Mouse (Mus musculus) forebrain, embryonic 15.5 days (tissue): ENCODE results near the gene Cpeb2. TPM values are rescaled to one million over a fixed set of nuclear protein-coding genes. Genes with fewer than 3 reads are reported as not detected.
A peak's percentile ranks its signal among the peaks of the same experiment; 100 is the strongest.

Source experiments
- ATAC-seq: fragments of 200-750 bp; cut with Nextera tagmentation; replicated peaks from 2 replicates; pipeline ENCODE4 v1.8.0; 2017; ENCODE audit warnings: mild to moderate bottlenecking, moderate TSS enrichment, moderate library complexity
- H3K27ac ChIP-seq: fragments of 300-500 bp; sonication (generic); replicated peaks from 2 replicates; pipeline ENCODE4 v1.5.1; 2015; ENCODE audit warnings: mild to moderate bottlenecking, inconsistent platforms
- H3K27me3 ChIP-seq: fragments of 300-500 bp; sonication (generic); 2 replicates; pipeline ENCODE4 v1.6.1; 2015; ENCODE audit warnings: inconsistent platforms
- H3K36me3 ChIP-seq: fragments of 300-500 bp; sonication (generic); 2 replicates; pipeline ENCODE4 v1.6.1; 2015; ENCODE audit warnings: mild to moderate bottlenecking, inconsistent platforms
- H3K4me1 ChIP-seq: fragments of 300-500 bp; sonication (generic); 2 replicates; pipeline ENCODE4 v1.6.1; 2015; ENCODE audit warnings: inconsistent platforms
- H3K4me2 ChIP-seq: fragments of 300-500 bp; sonication (generic); replicated peaks from 2 replicates; pipeline ENCODE4 v1.6.1; 2015; ENCODE audit warnings: mild to moderate bottlenecking, inconsistent platforms
- H3K4me3 ChIP-seq: fragments of 300-500 bp; sonication (generic); 2 replicates; pipeline ENCODE4 v1.5.1; 2015; ENCODE audit warnings: mild to moderate bottlenecking, inconsistent platforms
- H3K9ac ChIP-seq: fragments of 300-500 bp; sonication (generic); replicated peaks from 2 replicates; pipeline ENCODE4 v1.6.1; 2015; ENCODE audit warnings: mild to moderate bottlenecking, inconsistent platforms
- H3K9me3 ChIP-seq: fragments of 300-500 bp; sonication (generic); 2 replicates; pipeline ENCODE4 v1.6.1; 2016; ENCODE audit warnings: inconsistent platforms
- WGBS: fragments of 180-500 bp; shearing (Covaris S2); methylation state at CpG from one replicate; pipeline ENCODE4 v1.1.7; 2015; ENCODE audit warnings: mixed read lengths; 5-methylcytosine and 5-hydroxymethylcytosine counted together
- polyA plus RNA-seq: library from polyadenylated mRNA; unstranded; fragments of >200 nt; fragmentation: Nextera tagmentation; extraction: Ambion mirVana; gene quantifications from 2 replicates; pipeline ENCODE4 v1.2.1, GENCODE M21; 2015

Cpeb2 gene
- polyA plus RNA-seq, 1 experiment from 2014 or later = 7.3 TPM

GRCm38 (mm10) chr5:43246236-43246635 is 13.3 kb downstream of the Cpeb2 start:
- WGBS = 84% methylated on average over 8 of the region's 8 CpGs

GRCm38 (mm10) chr5:43246954-43247353 is 14.0 kb downstream of the Cpeb2 start:
- no peaks in the 10 kb centered on the region for H3K9me3 ChIP-seq
- no peak overlapping the region for H3K4me3 ChIP-seq
- WGBS = 81% methylated on average over 6 of the region's 6 CpGs
- H3K27ac ChIP-seq = no peak overlapping the region
- no peak overlapping the region for H3K4me2 ChIP-seq
- H3K27me3 ChIP-seq = no peaks in the 10 kb centered on the region
- H3K9ac ChIP-seq = no peak overlapping the region
- no peak for ATAC-seq
- H3K36me3 ChIP-seq = 0 out of 2 replicates have a peak, but pooled peaks cover 4% of the 10 kb centered on the region
- H3K4me1 ChIP-seq = no peaks in the 10 kb centered on the region

More at GRCm38 (mm10) chr5:43246236-43246635, 13.3 kb downstream of the Cpeb2 start:
- Histone ChIP-seq H3K4me1 (no peaks in the 10 kb centered on the region), H3K4me3 (no peak overlapping the region), H3K9me3 (no peaks in the 10 kb centered on the region), H3K27ac (no peak overlapping the region), H3K36me3 (0 out of 2 replicates have a peak, but pooled peaks cover 4% of the 10 kb centered on the region), H3K9ac (no peak overlapping the region), H3K4me2 (no peak overlapping the region), H3K27me3 (no peaks in the 10 kb centered on the region)
- ATAC-seq = 0 out of 2 replicates have a peak, but pooled peaks have one; percentile 26

- no peak for ATAC-seq
- no peaks in the 10 kb centered on the region for H3K9me3 ChIP-seq
Observed at GRCm38 (mm10) chr5:43248001-43248430, 15.0 kb downstream of the Cpeb2 start.

GRCm38 (mm10) chr5:43257490-43257889 is 24.5 kb downstream of the Cpeb2 start:
- ATAC-seq = no peak
- no peaks in the 10 kb centered on the region for H3K36me3 ChIP-seq
- 91% methylated on average over 2 of the region's 2 CpGs for WGBS
- H3K4me1 ChIP-seq = no peaks in the 10 kb centered on the region
- H3K9me3 ChIP-seq = no peaks in the 10 kb centered on the region
- no peak overlapping the region for H3K4me2 ChIP-seq
- no peak overlapping the region for H3K27ac ChIP-seq
- no peaks in the 10 kb centered on the region for H3K27me3 ChIP-seq
- H3K4me3 ChIP-seq = no peak overlapping the region
- no peak overlapping the region for H3K9ac ChIP-seq

More at GRCm38 (mm10) chr5:43248001-43248430, 15.0 kb downstream of the Cpeb2 start:
- no peaks in the 10 kb centered on the region for H3K27me3 ChIP-seq
- H3K36me3 ChIP-seq = 0 out of 2 replicates have a peak, but pooled peaks cover 4% of the 10 kb centered on the region
- no peaks in the 10 kb centered on the region for H3K4me1 ChIP-seq
- WGBS = 29% methylated on average over 3 of the region's 3 CpGs
- H3K9ac ChIP-seq = no peak overlapping the region
- H3K4me3 ChIP-seq = no peak overlapping the region
- no peak overlapping the region for H3K4me2 ChIP-seq
- H3K27ac ChIP-seq = no peak overlapping the region

GRCm38 (mm10) chr5:43258472-43259142 is 25.6 kb downstream of the Cpeb2 start:
- Histone ChIP-seq H3K27ac (no peak overlapping the region), H3K4me1 (no peaks in the 10 kb centered on the region), H3K4me2 (no peak overlapping the region), H3K9me3 (no peaks in the 10 kb centered on the region), H3K27me3 (no peaks in the 10 kb centered on the region), H3K36me3 (no peaks in the 10 kb centered on the region), H3K4me3 (no peak overlapping the region), H3K9ac (no peak overlapping the region)
- no peak for ATAC-seq
- WGBS = 89% methylated on average over 3 of the region's 3 CpGs

GRCm38 (mm10) chr5:43261814-43262213 is 28.8 kb downstream of the Cpeb2 start:
- no peaks in the 10 kb centered on the region for H3K27me3 ChIP-seq
- H3K9me3 ChIP-seq = no peaks in the 10 kb centered on the region
- no peak for ATAC-seq
- no peak overlapping the region for H3K27ac ChIP-seq
- no peak overlapping the region for H3K4me3 ChIP-seq
- no peaks in the 10 kb centered on the region for H3K4me1 ChIP-seq
- no peak overlapping the region for H3K9ac ChIP-seq
- no peaks in the 10 kb centered on the region for H3K36me3 ChIP-seq
- no peak overlapping the region for H3K4me2 ChIP-seq
- WGBS = 58% methylated on average over 6 of the region's 6 CpGs

- H3K9me3 ChIP-seq = no peaks in the 10 kb centered on the region
Observed at GRCm38 (mm10) chr5:43263951-43264350, 31.0 kb downstream of the Cpeb2 start.

GRCm38 (mm10) chr5:43264696-43265095 is 31.7 kb downstream of the Cpeb2 start:
- Histone ChIP-seq H3K36me3 (no peaks in the 10 kb centered on the region), H3K27ac (no peak overlapping the region), H3K4me2 (no peak overlapping the region), H3K9me3 (no peaks in the 10 kb centered on the region), H3K9ac (no peak overlapping the region), H3K27me3 (no peaks in the 10 kb centered on the region), H3K4me3 (no peak overlapping the region), H3K4me1 (no peaks in the 10 kb centered on the region)
- no peak for ATAC-seq
- WGBS = 84% methylated on average over 2 of the region's 2 CpGs

More at GRCm38 (mm10) chr5:43263951-43264350, 31.0 kb downstream of the Cpeb2 start:
- 86% methylated on average over 4 of the region's 4 CpGs for WGBS
- no peak overlapping the region for H3K27ac ChIP-seq
- H3K36me3 ChIP-seq = no peaks in the 10 kb centered on the region
- no peaks in the 10 kb centered on the region for H3K27me3 ChIP-seq
- H3K9ac ChIP-seq = no peak overlapping the region
- H3K4me3 ChIP-seq = no peak overlapping the region
- no peaks in the 10 kb centered on the region for H3K4me1 ChIP-seq
- no peak overlapping the region for H3K4me2 ChIP-seq
- no peak for ATAC-seq

- no peaks in the 10 kb centered on the region for H3K4me1 ChIP-seq
Observed at GRCm38 (mm10) chr5:43277982-43278381, 45.0 kb downstream of the Cpeb2 start.

GRCm38 (mm10) chr5:43279774-43280173 is 46.8 kb downstream of the Cpeb2 start:
- no peak overlapping the region for H3K4me2 ChIP-seq
- 77% methylated on average over 3 of the region's 3 CpGs for WGBS
- no peaks in the 10 kb centered on the region for H3K27me3 ChIP-seq
- H3K4me3 ChIP-seq = no peak overlapping the region
- H3K27ac ChIP-seq = no peak overlapping the region
- H3K9ac ChIP-seq = no peak overlapping the region
- H3K9me3 ChIP-seq = no peaks in the 10 kb centered on the region
- ATAC-seq = no peak
- H3K36me3 ChIP-seq = peaks cover 16% of the 10 kb centered on the region; the same call in 1 of the 2 replicates
- no peaks in the 10 kb centered on the region for H3K4me1 ChIP-seq

More at GRCm38 (mm10) chr5:43277982-43278381, 45.0 kb downstream of the Cpeb2 start:
- no peak overlapping the region for H3K9ac ChIP-seq
- no peak for ATAC-seq
- H3K9me3 ChIP-seq = no peaks in the 10 kb centered on the region
- WGBS = 98% methylated on average over 1 of the region's 1 CpGs
- no peaks in the 10 kb centered on the region for H3K27me3 ChIP-seq
- no peak overlapping the region for H3K4me3 ChIP-seq
- H3K36me3 ChIP-seq = peaks cover 11% of the 10 kb centered on the region; the same call in 1 of the 2 replicates
- H3K4me2 ChIP-seq = no peak overlapping the region
- no peak overlapping the region for H3K27ac ChIP-seq

GRCm38 (mm10) chr5:43285756-43286155 is 52.8 kb downstream of the Cpeb2 start:
- Histone ChIP-seq H3K4me3 (no peak overlapping the region), H3K9ac (no peak overlapping the region)
- 89% methylated on average over 12 of the region's 12 CpGs for WGBS

GRCm38 (mm10) chr5:43289752-43290446 is 56.9 kb downstream of the Cpeb2 start:
- peaks cover 8% of the 10 kb centered on the region; the same call in 1 of the 2 replicates for H3K36me3 ChIP-seq
- H3K4me3 ChIP-seq = no peak overlapping the region
- no peaks in the 10 kb centered on the region for H3K4me1 ChIP-seq
- H3K27ac ChIP-seq = no peak overlapping the region
- H3K27me3 ChIP-seq = no peaks in the 10 kb centered on the region
- 94% methylated on average over 8 of the region's 8 CpGs for WGBS
- no peak overlapping the region for H3K4me2 ChIP-seq
- H3K9ac ChIP-seq = no peak overlapping the region
- no peaks in the 10 kb centered on the region for H3K9me3 ChIP-seq
- 0 out of 2 replicates have a peak, but pooled peaks have one; percentile 19 for ATAC-seq

More at GRCm38 (mm10) chr5:43285756-43286155, 52.8 kb downstream of the Cpeb2 start:
- Histone ChIP-seq H3K27me3 (no peaks in the 10 kb centered on the region), H3K27ac (no peak overlapping the region), H3K36me3 (peaks cover 19% of the 10 kb centered on the region; the same call in 1 of the 2 replicates), H3K9me3 (no peaks in the 10 kb centered on the region), H3K4me2 (no peak overlapping the region), H3K4me1 (no peaks in the 10 kb centered on the region)
- ATAC-seq = no peak
